Mouse (Mus musculus): ENCODE data around the gene Bcl11a. TPM values are rescaled to one million over a fixed set of nuclear protein-coding genes. Genes with fewer than 3 reads are reported as not detected.

Bcl11a gene
- 76.4 and 104 TPM in 2 replicates for polyA plus RNA-seq (2012; rRNA removed)

DNA sequence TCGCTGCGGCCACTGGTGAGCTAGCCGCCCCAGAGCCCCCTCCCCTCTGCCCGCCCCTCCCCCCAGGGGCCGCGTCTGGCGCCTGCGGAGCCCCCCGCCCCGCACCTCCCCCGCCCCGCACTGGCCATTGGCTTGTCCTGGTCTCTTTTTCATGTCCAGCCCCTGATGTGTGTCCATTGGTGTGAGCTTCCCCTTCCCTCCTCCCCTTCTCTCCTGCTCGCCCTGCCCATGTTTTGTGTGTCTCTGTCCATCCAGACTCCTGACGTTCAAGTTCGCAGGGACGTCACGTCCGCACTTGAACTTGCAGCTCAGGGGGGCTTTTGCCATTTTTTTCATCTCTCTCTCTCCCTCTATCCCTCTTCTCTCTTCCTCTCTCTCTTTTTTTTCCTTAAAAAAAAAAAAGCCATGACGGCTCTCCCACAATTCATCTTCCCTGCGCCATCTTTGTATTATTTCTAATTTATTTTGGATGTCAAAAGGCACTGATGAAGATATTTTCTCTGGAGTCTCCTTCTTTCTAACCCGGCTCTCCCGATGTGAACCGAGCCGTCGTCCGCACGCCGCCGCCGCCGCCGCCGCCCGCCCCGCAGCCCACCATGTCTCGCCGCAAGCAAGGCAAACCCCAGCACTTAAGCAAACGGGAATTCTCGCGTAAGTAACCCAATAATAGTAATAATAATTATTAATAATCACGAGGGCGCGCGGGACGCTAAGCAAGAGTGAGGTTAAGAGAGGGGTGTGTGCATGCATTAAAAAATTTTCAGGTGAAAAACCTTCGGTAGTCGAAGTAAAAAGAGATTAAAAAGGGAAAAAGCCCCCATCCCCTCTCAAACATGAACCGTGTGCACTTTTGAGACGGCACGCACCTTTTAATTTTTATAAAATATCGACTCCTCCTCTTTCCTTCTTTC, at the start of gene Bcl11a:
TSS of gene Bcl11a (plus strand) at position 262 of the 911 bp plus-strand sequence.

DNA sequence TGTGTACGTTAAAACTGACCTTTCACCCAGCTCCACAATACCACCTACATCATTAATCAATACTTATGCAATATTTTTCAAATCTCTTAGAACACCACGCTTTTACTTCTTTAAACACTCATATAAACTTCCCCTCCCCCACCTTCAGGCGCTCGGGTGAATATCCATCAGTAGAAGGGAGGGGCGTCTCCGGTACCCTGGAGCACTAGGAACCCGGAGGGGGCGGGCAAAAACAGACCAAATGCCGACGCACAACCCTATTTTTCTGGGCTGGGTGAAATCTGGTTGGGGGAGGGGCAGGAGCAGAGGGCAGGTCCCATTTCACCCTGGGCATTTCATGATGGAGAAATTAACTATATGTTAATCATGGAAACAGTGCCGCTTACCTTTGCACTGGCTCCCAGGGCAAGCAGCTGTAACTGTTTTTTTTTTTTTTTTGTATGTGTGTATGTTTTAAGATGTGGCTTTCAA, 3.2 kb upstream of the Bcl11a start, which contains the start of gene A830031A19Rik:
TSS of gene A830031A19Rik (minus strand) at position 421 of the 471 bp plus-strand sequence.

Other genes with a start within 250 kb of the Bcl11a start
- gene Papolg, start 182.8 kb upstream of the Bcl11a start, polyA plus RNA-seq (2012; rRNA removed) = 18.3 and 18.8 TPM in 2 replicates
- 0.33 and 0.38 TPM in 2 replicates for gene A830031A19Rik, start 3.0 kb upstream of the Bcl11a start, polyA plus RNA-seq (2012; rRNA removed)